Mouse (Mus musculus) cortical plate, adult 2 months (tissue): ENCODE measurements around the gene Gm815.

Source experiments
- CTCF ChIP-seq: fragments of 200-500 bp; IDR thresholded peaks from 2 replicates; pipeline ENCODE4 v1.5.1; 2011; ENCODE audit warnings: mild to moderate bottlenecking, control low read depth, low read length; ENCODE audit not compliant: insufficient read depth; ENCODE audit errors: extremely low read depth
- POLR2A ChIP-seq: fragments of 200-500 bp; IDR thresholded peaks from 2 replicates; pipeline ENCODE4 v1.6.1; 2011; ENCODE audit warnings: mild to moderate bottlenecking, low read length, control low read depth; ENCODE audit not compliant: insufficient read depth; ENCODE audit errors: extremely low read depth

DNA sequence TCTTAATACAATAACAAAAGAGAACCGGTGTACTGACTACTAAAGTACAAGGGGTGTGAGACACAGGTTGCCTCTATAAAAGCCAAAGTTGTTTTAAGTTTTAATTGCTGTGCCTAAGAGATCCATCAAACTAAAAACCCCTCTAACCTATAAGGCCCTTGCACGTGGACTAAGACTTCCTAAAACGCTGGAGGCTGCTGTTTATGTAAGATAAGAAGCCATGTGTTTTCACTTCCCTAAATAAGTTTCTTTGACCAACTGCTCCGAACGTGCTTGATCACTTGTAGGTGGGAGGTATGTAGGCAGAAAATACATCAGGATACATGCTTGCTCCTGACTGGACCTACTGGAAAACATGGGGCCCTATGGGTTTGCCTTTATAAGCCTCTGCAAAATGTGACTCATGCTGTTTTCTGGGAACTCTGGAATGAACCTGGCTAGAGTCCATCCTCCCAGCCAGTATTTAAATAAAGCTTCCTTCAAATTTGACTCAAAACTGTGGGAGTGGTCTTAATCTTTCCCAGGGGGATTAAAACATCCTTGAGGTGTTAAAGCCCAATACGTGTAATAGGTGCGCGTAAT is 31.9 kb upstream of the Gm815 start:
- TF ChIP-seq CTCF (no peak), POLR2A (no peak)
